Mouse (Mus musculus): ENCODE data around the gene Chd5. TPM values are rescaled to one million over a fixed set of nuclear protein-coding genes. Genes with fewer than 3 reads are reported as not detected.

Gene Chd5
- polyA plus RNA-seq, 1 experiment from 2014 or later, result 0.07 TPM

GRCm38 (mm10) chr4:152343296-152343695 is 4.8 kb downstream of the Chd5 start:
- no peak for ATAC-seq (replicated peaks; ENCODE audit: insufficient number of reproducible peaks, low FRiP score, low TSS enrichment)
- Histone ChIP-seq H3K27me3 (ENCODE audit: control insufficient read depth, insufficient read depth, low read length) (peaks cover 65% of the 10 kb centered on the region), H3K36me3 (ENCODE audit: control insufficient read depth, insufficient read depth, low read length) (no peaks in the 10 kb centered on the region), H3K4me1 (ENCODE audit: control insufficient read depth, insufficient read depth, low read length) (peaks cover 16% of the 10 kb centered on the region), H3K4me2 (no peak overlapping the region), H3K9ac (ENCODE audit: low read depth, low read length) (no peak overlapping the region), H3K4me3 (ENCODE audit: low read depth, low read length) (no peak overlapping the region), H3K27ac (ENCODE audit: low read depth, low read length) (no peak overlapping the region), H3K9me3 (replicated peaks; ENCODE audit: control insufficient read depth, low read length) (no peaks in the 10 kb centered on the region)
- 15% methylated on average over 5 of the region's 5 CpGs for WGBS (ENCODE audit: insufficient replicate concordance)

- Histone ChIP-seq H3K9me3 (replicated peaks; ENCODE audit: control insufficient read depth, low read length) (no peaks in the 10 kb centered on the region), H3K4me2 (no peak overlapping the region), H3K36me3 (ENCODE audit: control insufficient read depth, insufficient read depth, low read length) (no peaks in the 10 kb centered on the region), H3K4me3 (ENCODE audit: low read depth, low read length) (no peak overlapping the region), H3K9ac (ENCODE audit: low read depth, low read length) (no peak overlapping the region), H3K27me3 (ENCODE audit: control insufficient read depth, insufficient read depth, low read length) (peaks cover 64% of the 10 kb centered on the region), H3K4me1 (ENCODE audit: control insufficient read depth, insufficient read depth, low read length) (peaks cover 4% of the 10 kb centered on the region; the same call in 1 of the 2 replicates), H3K27ac (ENCODE audit: low read depth, low read length) (no peak overlapping the region)
- no peak for ATAC-seq (replicated peaks; ENCODE audit: insufficient number of reproducible peaks, low FRiP score, low TSS enrichment)
- 39% methylated on average over 7 of the region's 7 CpGs for WGBS (ENCODE audit: insufficient replicate concordance)
Observed at GRCm38 (mm10) chr4:152344651-152345050, 6.2 kb downstream of the Chd5 start.

GRCm38 (mm10) chr4:152345120-152345889 is 6.9 kb downstream of the Chd5 start:
- Histone ChIP-seq H3K4me1 (ENCODE audit: control insufficient read depth, insufficient read depth, low read length) (peaks cover 3% of the 10 kb centered on the region; the same call in 1 of the 2 replicates), H3K27me3 (ENCODE audit: control insufficient read depth, insufficient read depth, low read length) (peaks cover 64% of the 10 kb centered on the region), H3K4me2 (no peak overlapping the region), H3K27ac (ENCODE audit: low read depth, low read length) (no peak overlapping the region), H3K9ac (ENCODE audit: low read depth, low read length) (no peak overlapping the region), H3K4me3 (ENCODE audit: low read depth, low read length) (no peak overlapping the region), H3K9me3 (replicated peaks; ENCODE audit: control insufficient read depth, low read length) (no peaks in the 10 kb centered on the region), H3K36me3 (ENCODE audit: control insufficient read depth, insufficient read depth, low read length) (no peaks in the 10 kb centered on the region)
- WGBS (ENCODE audit: insufficient replicate concordance), result 51% methylated on average over 7 of the region's 7 CpGs
- no peak for ATAC-seq (replicated peaks; ENCODE audit: insufficient number of reproducible peaks, low FRiP score, low TSS enrichment)

GRCm38 (mm10) chr4:152349837-152350381 is 11.5 kb downstream of the Chd5 start:
- Histone ChIP-seq H3K27me3 (ENCODE audit: control insufficient read depth, insufficient read depth, low read length) (peaks cover 53% of the 10 kb centered on the region), H3K36me3 (ENCODE audit: control insufficient read depth, insufficient read depth, low read length) (no peaks in the 10 kb centered on the region), H3K4me2 (no peak overlapping the region), H3K4me3 (ENCODE audit: low read depth, low read length) (no peak overlapping the region), H3K27ac (ENCODE audit: low read depth, low read length) (no peak overlapping the region), H3K9ac (ENCODE audit: low read depth, low read length) (no peak overlapping the region), H3K4me1 (ENCODE audit: control insufficient read depth, insufficient read depth, low read length) (peaks cover 3% of the 10 kb centered on the region; the same call in 1 of the 2 replicates), H3K9me3 (replicated peaks; ENCODE audit: control insufficient read depth, low read length) (no peaks in the 10 kb centered on the region)
- no peak for ATAC-seq (replicated peaks; ENCODE audit: insufficient number of reproducible peaks, low FRiP score, low TSS enrichment)
- 13% methylated on average over 17 of the region's 17 CpGs for WGBS (ENCODE audit: insufficient replicate concordance)

- no peak overlapping the region for H3K4me3 ChIP-seq (ENCODE audit: low read depth, low read length)
- ATAC-seq (replicated peaks; ENCODE audit: insufficient number of reproducible peaks, low FRiP score, low TSS enrichment), result no peak
- no peaks in the 10 kb centered on the region for H3K4me1 ChIP-seq (ENCODE audit: control insufficient read depth, insufficient read depth, low read length)
- no peak overlapping the region for H3K27ac ChIP-seq (ENCODE audit: low read depth, low read length)
- H3K4me2 ChIP-seq, result no peak overlapping the region
- peaks cover 53% of the 10 kb centered on the region for H3K27me3 ChIP-seq (ENCODE audit: control insufficient read depth, insufficient read depth, low read length)
- no peak overlapping the region for H3K9ac ChIP-seq (ENCODE audit: low read depth, low read length)
- 25% methylated on average over 8 of the region's 8 CpGs for WGBS (ENCODE audit: insufficient replicate concordance)
- no peaks in the 10 kb centered on the region for H3K36me3 ChIP-seq (ENCODE audit: control insufficient read depth, insufficient read depth, low read length)
- H3K9me3 ChIP-seq (replicated peaks; ENCODE audit: control insufficient read depth, low read length), result no peaks in the 10 kb centered on the region
Observed at GRCm38 (mm10) chr4:152350722-152351421, 12.4 kb downstream of the Chd5 start.

- no peak overlapping the region for H3K27ac ChIP-seq (ENCODE audit: low read depth, low read length)
- no peaks in the 10 kb centered on the region for H3K36me3 ChIP-seq (ENCODE audit: control insufficient read depth, insufficient read depth, low read length)
- ATAC-seq (replicated peaks; ENCODE audit: insufficient number of reproducible peaks, low FRiP score, low TSS enrichment), result no peak
- WGBS (ENCODE audit: insufficient replicate concordance), result 16% methylated on average over 14 of the region's 14 CpGs
- H3K4me1 ChIP-seq (ENCODE audit: control insufficient read depth, insufficient read depth, low read length), result no peaks in the 10 kb centered on the region
- no peaks in the 10 kb centered on the region for H3K9me3 ChIP-seq (replicated peaks; ENCODE audit: control insufficient read depth, low read length)
- H3K4me3 ChIP-seq (ENCODE audit: low read depth, low read length), result no peak overlapping the region
- H3K9ac ChIP-seq (ENCODE audit: low read depth, low read length), result no peak overlapping the region
- H3K4me2 ChIP-seq, result no peak overlapping the region
- peaks cover 53% of the 10 kb centered on the region for H3K27me3 ChIP-seq (ENCODE audit: control insufficient read depth, insufficient read depth, low read length)
Observed at GRCm38 (mm10) chr4:152351422-152352305, 13.2 kb downstream of the Chd5 start.

GRCm38 (mm10) chr4:152353886-152354637 is 15.6 kb downstream of the Chd5 start:
- H3K9me3 ChIP-seq (replicated peaks; ENCODE audit: control insufficient read depth, low read length), result no peaks in the 10 kb centered on the region
- H3K9ac ChIP-seq (ENCODE audit: low read depth, low read length), result no peak overlapping the region
- no peak overlapping the region for H3K4me3 ChIP-seq (ENCODE audit: low read depth, low read length)
- H3K4me2 ChIP-seq, result no peak overlapping the region
- peaks cover 50% of the 10 kb centered on the region for H3K27me3 ChIP-seq (ENCODE audit: control insufficient read depth, insufficient read depth, low read length)
- H3K4me1 ChIP-seq (ENCODE audit: control insufficient read depth, insufficient read depth, low read length), result no peaks in the 10 kb centered on the region
- no peaks in the 10 kb centered on the region for H3K36me3 ChIP-seq (ENCODE audit: control insufficient read depth, insufficient read depth, low read length)
- H3K27ac ChIP-seq (ENCODE audit: low read depth, low read length), result no peak overlapping the region
- ATAC-seq (replicated peaks; ENCODE audit: insufficient number of reproducible peaks, low FRiP score, low TSS enrichment), result no peak
- 74% methylated on average over 14 of the region's 14 CpGs for WGBS (ENCODE audit: insufficient replicate concordance)

All from heart, embryonic 11.5 days (tissue).